Mouse (Mus musculus): ENCODE data around the gene Cnnm1.
A peak's percentile ranks its signal among the peaks of the same experiment; 100 is the strongest.
"Not testable (repeated sequence)": the region's sequence is repeated elsewhere in the genome, so short reads cannot be mapped to it uniquely, and the experiment has no call there.

Cnnm1 gene

DNA sequence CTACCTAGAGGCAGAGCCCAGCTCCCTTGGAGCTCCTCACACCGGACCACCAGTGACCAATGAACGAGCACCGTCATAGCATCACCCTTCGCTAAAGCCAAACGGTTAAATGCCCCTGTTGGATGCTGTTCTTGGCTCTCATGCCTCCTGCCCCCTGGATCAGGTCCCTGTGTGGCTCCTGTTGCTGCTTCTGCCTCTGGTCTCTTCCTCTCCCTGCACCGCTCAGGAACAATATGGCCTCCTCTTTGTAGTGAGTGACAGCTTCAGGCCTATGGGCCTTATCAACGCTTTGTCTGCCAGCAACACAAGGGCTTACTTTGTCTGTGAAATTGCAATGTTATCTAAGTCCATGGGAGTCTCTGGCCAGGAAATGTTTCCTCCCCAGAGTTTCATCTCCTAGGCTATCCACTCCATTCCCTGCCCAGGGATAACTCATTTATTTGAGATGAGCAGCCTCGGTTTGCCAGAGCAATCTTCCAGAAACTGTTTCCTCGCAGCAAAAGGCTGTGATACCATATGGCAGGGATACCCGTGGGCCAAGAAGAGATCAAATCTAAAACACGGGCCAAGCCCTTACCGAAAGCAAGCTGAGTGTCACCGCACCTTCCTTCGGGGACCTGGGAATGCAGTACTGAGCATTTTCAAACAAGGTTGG, 25.5 kb downstream of the Cnnm1 start:
- no peak for DNase-seq (ENCODE audit: low spot score)

DNA sequence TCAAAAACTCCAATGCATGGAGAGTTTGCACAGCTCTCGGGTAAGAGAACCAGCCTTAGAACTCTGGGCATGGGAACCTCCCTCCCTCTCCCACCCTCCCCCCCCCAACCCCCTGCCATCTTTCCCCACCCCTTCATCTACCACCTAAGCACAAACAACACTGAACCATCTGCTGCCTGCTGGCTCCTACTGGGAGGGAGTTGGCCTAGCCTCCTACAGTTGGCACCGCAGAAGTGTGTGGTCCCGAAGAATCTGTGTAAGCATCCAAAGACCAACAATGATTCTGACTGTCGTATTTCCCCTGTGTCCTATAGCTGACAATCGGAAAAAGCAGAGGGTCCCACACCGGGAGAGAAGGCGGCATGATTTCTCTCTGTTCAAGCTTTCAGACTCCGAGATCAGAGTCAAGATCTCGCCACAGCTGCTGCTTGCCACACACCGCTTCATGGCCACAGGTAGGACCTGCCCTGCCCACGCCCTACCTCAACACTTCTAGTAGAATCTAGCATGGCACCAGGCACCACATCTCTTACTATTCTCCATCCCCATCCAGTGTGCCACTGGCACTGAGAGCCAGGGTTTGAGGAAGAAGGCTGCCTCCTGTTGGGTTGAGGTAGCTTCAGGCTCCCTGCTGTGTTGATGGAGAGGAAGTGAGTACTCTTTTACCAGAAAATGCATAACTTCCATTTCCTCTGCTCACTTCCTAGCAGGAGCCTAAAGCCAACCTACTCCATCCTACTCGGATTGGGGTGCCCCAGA, 27.9 kb downstream of the Cnnm1 start:
- no peak for DNase-seq (ENCODE audit: low spot score)

DNA sequence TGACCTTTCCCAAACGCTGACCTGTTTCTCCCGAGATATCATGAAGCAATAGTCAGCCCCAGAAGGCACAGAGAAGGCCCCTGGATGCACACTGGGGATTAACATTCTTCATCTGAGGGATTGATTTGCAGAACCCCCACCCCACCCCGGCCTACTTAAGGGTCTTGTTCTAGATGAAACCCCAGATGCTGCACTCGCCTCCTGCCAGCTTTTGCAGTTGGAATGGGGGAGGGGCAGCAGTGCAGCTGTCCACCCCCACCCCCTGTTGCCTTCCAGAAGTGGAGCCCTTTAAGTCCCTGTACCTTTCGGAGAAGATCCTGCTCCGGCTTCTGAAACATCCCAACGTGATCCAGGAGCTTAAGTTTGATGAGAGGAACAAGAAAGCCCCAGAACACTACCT, 29.1 kb downstream of the Cnnm1 start:
- no peak for DNase-seq (ENCODE audit: low spot score)

DNA sequence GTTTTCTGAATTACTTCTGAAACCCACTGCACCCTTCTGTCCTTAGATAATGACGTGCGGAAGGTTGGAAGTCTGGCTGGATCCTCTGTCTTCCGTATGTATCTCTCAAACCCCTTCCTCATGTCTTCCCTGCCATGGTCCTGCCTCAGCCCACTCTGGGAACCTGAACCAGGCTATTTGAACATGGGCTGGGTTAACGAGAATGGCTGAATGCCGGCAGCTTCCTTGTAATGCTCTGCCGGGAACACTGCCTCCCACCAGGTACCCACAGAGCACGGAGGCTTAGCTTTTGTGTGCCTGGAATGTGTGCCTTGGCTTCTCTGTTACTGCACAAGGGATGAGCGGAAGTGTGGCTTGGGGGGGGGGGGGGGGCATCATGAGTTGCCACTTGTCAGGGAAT, 32.1 kb downstream of the Cnnm1 start:
- no peak for DNase-seq (ENCODE audit: low spot score)

DNA sequence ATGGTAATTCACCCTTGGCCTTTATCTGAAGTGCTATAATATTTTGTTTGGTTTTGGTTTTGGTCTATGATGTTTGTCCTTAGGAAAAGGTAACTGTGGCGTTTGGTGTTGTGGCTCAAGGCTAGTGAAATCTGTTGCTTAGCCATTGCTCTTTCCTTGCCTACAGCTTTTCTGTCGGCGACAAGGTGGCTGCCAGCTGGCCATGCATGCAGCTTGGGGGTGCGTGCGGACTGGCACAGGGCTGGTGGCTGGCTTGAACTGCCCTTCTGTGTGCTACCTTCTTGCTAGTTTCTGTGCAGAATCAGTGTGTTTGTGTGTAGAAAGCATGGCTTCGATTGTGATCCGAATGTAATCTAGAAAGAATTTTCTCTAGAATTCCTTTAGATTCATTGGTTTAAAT, 32.5 kb downstream of the Cnnm1 start:
- DNase-seq (ENCODE audit: low spot score): no peak

DNA sequence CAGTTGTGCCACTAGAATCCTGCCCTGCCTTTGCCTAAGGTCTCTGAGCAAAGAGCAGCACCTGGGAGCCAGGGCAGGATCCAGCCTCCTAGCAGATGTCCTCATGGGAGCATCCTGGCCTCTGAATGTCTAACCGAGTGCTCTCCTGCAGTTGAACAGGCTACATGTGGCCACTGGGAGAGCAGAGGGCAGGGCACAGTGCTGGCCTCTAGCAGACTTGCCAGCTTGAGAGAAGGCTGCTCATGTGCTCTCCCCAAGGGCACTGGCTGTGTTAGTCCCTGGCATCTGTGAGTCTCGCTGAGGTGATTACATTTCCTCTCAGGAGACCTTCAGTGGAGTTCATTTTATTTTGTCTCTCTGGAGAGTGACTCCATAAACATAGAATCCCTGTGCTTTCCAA, 35.4 kb downstream of the Cnnm1 start:
- no peak for DNase-seq (ENCODE audit: low spot score)

DNA sequence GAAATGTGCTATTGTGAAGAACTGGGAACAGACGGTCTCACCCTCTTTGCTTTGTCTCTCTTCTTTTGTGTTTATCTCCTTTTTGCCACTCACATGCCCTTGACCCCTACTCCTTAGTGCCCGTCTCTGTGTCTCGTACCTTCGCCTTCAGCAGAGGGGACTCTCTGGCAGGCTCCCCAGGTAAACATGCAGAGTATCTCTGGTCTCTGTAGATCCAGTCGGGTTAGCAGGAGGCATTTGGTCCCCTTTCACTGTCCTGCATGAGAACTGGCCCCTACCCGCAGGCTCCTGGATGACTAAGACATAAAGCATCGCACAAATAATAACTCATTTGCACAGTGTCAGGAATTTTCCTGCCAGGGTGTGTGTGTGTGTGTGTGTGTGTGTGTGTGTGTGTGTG, 35.8 kb downstream of the Cnnm1 start:
- no peak for DNase-seq (ENCODE audit: low spot score)

DNA sequence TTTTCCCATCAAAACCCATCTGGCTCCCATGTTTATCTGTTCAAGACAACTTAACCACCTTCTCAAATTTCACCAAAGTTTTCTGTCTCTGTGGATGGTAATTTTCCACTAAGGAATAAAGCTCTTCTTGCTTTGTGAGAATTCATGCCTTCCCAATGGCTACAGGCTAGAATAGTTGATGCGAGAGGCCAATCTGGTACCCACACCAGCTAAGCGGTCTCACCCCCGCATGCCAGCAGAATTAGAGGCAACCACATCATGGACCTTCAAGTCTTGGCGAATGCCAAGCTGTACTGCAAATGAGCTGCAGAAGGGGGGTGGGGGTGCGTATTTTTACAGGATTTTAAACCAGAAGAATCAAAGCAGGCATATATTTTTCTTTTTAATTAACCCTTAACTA, 37.2 kb downstream of the Cnnm1 start:
- no peak for DNase-seq (ENCODE audit: low spot score)

DNA sequence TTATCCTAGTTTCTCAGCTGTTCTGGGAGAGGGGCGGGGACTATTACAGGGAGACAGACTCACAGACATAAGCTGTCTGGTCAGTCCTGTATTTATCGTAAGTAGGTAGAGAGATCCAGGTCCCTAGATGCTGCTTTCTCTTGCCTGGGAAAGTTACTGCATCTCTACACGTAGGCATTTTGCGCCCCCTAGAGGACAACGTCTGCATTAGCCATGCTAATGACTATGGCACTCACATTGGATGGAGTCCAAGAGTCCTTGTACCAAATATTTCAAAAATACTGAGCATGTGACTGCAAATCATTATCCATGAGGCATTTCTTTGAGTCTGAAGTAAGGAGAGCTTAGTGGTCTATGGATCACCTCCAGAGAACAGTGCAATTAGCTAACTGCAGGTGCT, 38.7 kb downstream of the Cnnm1 start:
- DNase-seq (ENCODE audit: low spot score): peak; percentile 42

DNA sequence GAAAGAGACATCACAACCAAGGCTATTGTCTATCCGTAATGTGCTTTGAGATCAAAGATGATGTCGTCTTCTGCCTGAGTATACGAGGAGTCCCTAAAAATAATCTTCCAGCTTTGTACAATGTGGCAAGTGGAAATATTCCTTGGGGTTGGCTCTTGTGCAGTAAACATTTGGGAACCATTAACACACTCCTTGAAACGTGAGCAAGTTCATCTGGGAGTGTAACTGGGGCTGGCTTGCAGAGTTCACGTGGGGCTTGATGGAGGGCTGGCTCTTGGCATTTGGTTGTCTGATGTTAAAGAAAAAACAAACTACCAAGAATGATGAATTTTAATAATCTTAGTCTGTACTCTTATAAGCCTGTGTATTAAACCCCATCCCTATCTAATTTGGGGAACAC, 39.2 kb downstream of the Cnnm1 start:
- no peak for DNase-seq (ENCODE audit: low spot score)

DNA sequence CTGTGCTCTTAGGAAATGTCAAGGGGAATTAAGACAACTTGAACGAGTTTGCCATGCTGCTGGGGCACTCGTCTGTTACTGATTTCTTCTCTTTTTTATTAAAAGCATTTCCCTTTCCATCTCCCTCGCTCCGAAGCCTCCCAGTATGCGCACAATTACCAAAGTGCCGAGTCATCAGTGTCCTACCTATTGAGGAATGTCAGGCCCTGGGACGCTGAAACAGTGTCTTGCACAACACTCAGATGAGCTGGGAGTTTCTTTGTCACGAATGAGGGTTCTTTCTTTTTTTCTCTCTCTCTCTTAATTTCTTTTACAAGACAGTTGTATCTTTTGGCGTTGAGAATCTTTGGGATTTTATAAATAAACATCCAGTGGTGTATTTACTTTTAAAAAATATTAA, 40.3 kb downstream of the Cnnm1 start:
- DNase-seq (ENCODE audit: low spot score): no peak

DNA sequence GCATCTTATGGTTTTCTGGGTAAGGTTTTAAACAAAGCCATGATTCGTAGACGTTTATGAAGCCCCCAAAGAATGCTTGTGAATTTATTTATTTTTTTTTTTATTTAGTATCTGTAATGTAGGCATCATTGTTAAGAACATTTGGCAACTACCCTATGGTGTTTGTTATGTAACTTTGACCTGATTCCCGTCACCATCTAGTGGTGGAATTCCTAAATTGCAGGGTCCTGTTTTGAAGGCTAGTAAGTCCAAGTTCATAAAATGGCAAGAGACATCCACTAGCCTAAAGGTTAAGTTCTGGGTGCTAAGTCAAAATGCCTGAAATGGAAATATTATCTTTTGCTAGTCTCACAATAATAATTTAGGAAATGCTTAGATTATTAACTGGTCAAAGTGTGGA, 47.2 kb downstream of the Cnnm1 start:
- DNase-seq (ENCODE audit: low spot score): no peak

DNA sequence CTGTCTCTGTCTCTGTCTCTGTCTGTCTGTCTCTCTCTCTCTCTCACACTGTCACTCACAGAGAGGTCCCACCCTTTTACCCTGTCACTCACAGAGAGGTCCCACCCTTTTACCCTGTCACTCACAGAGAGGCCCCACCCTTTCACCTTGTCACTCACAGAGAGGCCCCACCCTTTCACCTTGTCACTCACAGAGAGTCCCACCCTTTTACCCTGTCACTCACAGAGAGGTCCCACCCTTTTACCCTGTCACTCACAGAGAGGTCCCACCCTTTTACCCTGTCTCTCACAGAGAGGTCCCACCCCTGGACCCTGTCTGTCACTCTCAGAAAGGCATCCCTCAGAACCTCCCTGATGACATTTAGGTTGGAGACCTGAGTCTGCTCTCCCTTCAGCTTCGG, 53.1 kb downstream of the Cnnm1 start:
- DNase-seq (ENCODE audit: low spot score): not testable (repeated sequence)

DNA sequence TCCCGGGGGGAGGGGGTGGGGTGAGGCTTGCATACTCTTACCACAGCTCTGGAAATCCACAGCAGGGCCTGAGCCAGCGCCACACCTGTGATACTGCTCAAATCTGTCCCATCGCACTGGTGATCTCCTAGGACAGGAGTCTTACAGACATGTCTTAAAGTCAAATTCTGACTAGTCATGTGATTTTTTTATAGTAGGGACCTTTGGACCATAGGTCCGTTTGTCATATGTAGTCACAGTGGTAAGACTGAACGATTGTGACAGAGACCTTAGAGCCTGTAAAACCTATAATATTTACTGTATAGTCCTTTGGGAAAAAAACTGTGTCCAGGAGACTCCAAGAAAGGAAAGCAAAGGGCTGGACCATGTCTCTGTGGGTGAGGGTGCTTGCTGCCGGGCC, 53.6 kb downstream of the Cnnm1 start:
- no peak for DNase-seq (ENCODE audit: low spot score)

DNA sequence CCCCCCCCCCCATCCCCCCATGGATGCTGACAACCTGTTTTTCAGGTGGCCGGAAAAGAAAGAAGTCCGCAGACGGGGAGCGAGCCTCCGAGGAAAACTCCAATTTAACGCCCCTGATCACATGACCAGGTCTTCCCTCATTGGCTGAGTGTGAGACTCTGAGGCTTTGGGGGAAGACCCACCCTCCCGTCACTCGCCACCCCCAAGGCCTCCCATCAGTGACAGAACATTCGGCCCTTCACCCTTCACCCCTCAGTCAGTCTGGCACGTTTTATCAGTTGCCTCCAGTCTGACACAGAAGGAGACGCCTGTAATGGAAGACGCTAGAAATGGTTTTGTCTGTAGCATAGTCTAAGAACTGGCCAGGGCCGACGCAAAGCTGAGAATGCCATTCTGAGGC, 54.7 kb downstream of the Cnnm1 start:
- DNase-seq (ENCODE audit: low spot score): no peak

DNA sequence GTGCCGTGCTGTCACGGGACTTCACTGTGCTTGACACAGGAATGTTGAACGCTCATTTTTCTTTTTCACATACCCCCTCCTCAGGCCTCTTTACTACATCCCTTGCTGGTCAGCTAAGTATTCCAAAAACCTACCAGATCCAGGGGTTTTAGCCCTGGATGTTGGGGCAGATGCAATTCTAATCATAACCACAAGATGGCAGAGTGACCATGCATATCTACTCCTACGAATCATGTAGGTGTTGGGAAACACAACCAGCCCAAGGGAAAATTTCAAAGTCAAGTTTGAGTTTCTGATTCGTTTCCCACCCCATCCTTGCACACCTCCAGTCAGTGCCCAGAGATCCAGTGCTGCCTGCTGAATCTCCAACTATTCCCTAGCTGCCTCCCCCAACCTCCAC, 55.6 kb downstream of the Cnnm1 start:
- DNase-seq (ENCODE audit: low spot score): peak; percentile 46

DNA sequence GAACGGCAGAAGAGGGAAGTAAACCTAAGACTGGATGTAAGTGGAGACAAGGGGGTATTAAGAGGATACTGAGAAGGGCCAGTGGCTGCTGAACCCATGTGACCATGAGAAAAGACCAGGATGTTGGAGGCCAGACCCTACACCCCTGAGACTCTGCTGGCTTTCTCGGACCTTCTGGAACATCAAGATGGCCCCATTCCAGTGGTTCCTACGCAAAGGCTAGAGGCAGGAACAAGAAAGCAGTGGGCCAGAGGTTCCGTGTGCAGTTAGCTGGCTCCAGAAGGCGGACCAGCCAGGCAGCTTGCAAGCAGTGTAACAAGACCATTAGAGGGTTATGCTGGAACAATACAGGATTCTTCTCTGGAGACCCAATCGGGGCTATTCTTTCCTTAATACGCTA, 57.2 kb downstream of the Cnnm1 start:
- DNase-seq (ENCODE audit: low spot score): no peak

DNA sequence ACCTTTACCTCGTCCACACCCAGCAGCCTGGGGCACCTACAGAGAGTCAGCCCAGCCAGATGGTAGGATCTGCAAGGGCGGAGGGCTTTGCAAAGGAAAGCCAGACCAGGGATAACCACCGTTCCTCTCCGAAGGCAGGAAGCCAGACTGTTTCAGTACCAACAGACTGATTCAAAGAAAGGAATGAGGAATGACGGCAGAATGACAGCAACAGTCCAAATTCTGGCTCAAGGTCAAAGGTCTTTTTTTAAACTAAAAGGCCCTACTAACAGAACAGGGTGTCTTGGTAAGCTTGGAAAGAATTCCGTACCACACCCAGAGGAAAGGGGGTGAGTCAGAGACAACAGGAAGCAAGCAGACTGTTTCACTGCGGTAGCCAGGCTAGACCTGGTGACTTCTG, 58.6 kb downstream of the Cnnm1 start:
- DNase-seq (ENCODE audit: low spot score): no peak

DNA sequence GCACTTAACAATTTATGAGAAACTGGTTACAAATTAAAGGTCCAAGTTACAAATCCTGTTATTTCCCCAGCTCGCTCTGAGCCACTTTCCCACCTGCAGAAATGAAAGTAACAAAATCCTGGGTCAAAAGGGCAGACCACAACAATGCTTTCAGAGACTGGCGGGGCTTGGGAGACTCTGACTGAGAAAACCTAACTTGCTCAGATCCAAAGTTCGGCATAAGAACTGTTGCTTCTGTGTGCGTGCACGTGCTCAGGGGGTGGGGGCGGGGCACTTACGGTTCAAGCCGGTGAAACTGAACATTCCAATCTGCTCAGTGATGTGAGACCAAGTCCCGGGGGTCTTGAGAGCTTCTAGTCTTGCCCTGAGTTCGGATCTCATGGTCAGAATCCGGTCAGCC, 62.4 kb downstream of the Cnnm1 start:
- no peak for DNase-seq (ENCODE audit: low spot score)

DNA sequence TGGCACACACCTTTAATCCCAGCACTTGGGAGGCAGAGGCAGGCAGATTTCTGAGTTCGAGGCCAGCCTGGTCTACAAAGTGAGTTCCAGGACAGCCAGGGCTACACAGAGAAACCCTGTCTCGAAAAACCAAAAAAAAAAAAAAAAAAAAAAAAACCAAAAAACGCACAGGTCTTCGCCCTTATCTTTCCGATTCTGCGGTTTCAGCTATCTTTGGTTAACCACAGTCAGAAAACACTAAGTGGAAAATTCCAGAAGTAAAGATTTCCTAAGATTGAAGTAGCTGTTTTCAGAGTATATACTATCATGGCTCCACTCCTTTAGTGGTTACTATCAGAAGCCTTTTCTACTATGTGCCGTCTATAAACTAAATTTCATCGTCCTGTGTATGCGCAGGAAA, 63.4 kb downstream of the Cnnm1 start:
- DNase-seq (ENCODE audit: low spot score): not testable (repeated sequence)

DNA sequence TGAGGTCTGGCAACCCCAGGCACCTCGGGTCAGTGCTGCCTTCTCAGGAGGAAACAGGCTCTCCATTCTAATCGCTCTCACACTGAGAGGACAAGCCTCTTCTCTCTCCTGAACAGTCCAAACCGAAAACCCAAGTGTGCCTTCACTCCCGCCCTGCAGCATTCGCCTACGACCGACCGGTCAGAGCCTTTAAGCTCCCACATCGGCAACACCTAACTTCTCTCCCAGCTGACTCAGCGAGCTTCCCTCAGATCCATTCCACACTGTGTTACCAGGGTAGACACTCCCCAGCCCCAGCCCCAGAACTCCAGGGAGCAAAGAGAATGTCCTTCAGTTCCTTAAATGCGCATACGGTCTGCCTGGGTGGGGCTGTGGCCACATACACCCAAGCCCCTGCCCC, 65.2 kb downstream of the Cnnm1 start:
- no peak for DNase-seq (ENCODE audit: low spot score)

DNA sequence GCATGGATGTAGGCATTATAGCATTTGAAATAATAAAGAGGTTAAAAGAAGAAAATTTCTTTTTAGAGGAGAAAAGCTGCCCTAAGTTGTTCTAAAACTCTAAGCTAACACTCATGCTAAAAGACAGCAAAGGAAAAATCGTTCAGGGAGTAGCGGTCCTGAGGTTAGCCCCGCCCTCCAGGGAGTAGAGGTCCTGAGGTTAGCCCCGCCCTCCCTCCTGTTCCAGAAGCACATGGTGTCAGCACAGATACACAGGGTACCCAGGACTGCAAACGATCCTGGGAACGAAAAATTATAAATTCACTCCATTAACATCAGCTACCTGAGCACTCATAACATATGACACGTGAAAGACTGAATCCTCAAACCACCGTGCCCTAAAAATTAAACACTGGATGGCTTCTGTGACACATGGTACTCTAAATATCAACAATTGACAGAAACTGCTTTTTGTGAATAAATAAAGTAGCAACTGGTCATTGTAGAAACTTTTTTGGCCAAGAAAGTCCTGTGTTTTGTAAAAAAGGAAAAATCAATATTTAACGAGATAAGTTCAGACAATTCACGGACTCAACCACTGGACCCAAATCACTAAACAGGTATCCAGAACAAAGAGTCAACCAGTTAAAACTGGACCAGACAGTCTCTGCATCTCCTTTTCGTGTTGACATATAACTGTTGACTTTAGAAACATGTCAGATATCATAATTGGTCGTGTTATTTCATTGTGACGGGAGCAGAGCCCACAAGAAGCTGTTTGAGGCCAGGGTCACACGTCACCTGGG, 70.4 kb downstream of the Cnnm1 start:
- DNase-seq (ENCODE audit: low spot score): no peak

Measured in ovary, postnatal 14 days (tissue).